7 mouse cellular contexts compared by ENCODE assay signal in genomic region chr16:38482780-38483562, GRCm38 (mm10). TPM values are rescaled to one million over a fixed set of nuclear protein-coding genes. Genes with fewer than 3 reads are reported as not detected.
DNase-seq lines count a peak whose midpoint lies in the region; ATAC-seq and TF ChIP-seq lines count a peak whose summit lies in the region.

No protein-coding gene starts in this region.

- peak overlapping the region; percentile 33 for H3K4me3 ChIP-seq in embryonic facial prominence, embryonic 12.5 days
- peak overlapping the region; percentile 42 for H3K4me3 ChIP-seq in limb, embryonic 10.5 days
- H3K4me3 ChIP-seq in stomach, postnatal 0 days (ENCODE audit: low read depth, low read length): peak overlapping the region; percentile 25

- no peak for TF ChIP-seq EP300 in stomach, postnatal 0 days (optimal IDR thresholded peaks at IDR 0.05)

- no peaks in the 10 kb centered on the region for H3K36me3 ChIP-seq in embryonic facial prominence, embryonic 12.5 days
- H3K36me3 ChIP-seq in limb, embryonic 10.5 days: no peaks in the 10 kb centered on the region
- H3K36me3 ChIP-seq in stomach, postnatal 0 days (ENCODE audit: control insufficient read depth, insufficient read depth, low read length): no peaks in the 10 kb centered on the region

- peak; percentile 61 for ATAC-seq in CD4-positive, CD25-positive, alpha-beta regulatory T cell, adult 4 months
- 0 out of 2 replicates have a peak, but pooled peaks have one; percentile 41 for ATAC-seq in embryonic facial prominence, embryonic 12.5 days (ENCODE audit: insufficient number of reproducible peaks, insufficient read depth, low FRiP score, low TSS enrichment)
- peak; percentile 54 for ATAC-seq in stomach, postnatal 0 days (ENCODE audit: low FRiP score, low TSS enrichment)

- peak; percentile 4 for DNase-seq in Muller cell, postnatal 12 days (ENCODE audit: inconsistent ontology term)
- peak; percentile 38 to 63 for DNase-seq in heart, postnatal 10 days
- DNase-seq in limb, embryonic 10.5 days (ENCODE audit: low spot score): peak; percentile 40
- peak; percentile 38 for DNase-seq in mesoderm, embryonic 11.5 days (ENCODE audit: low read depth, low spot score)
- peak; percentile 43 for DNase-seq in stomach, postnatal 0 days (ENCODE audit: low spot score)

- H3K27me3 ChIP-seq in embryonic facial prominence, embryonic 12.5 days: peaks cover 27% of the 10 kb centered on the region
- H3K27me3 ChIP-seq in limb, embryonic 10.5 days (ENCODE audit: low read depth, poor library complexity, severe bottlenecking): peaks cover 39% of the 10 kb centered on the region
- H3K27me3 ChIP-seq in stomach, postnatal 0 days (ENCODE audit: control insufficient read depth, insufficient read depth, low read length): no peaks in the 10 kb centered on the region

- peak overlapping the region; percentile 55 for H3K4me2 ChIP-seq in embryonic facial prominence, embryonic 12.5 days (replicated peaks)
- peak overlapping the region; percentile 56 for H3K4me2 ChIP-seq in stomach, postnatal 0 days (replicated peaks; ENCODE audit: low read depth)

- H3K27ac ChIP-seq in embryonic facial prominence, embryonic 12.5 days: no peak overlapping the region
- H3K27ac ChIP-seq in limb, embryonic 10.5 days: no peak overlapping the region
- H3K27ac ChIP-seq in stomach, postnatal 0 days (replicated peaks): no peak overlapping the region

- intact Hi-C loops in heart, postnatal 10 days (cut with DNase I): loop anchor here (2.0 to 10.0 kb wide), 2 partner anchors 138 to 488 kb away; no protein-coding TSS in a partner anchor

- H3K9ac ChIP-seq in embryonic facial prominence, embryonic 12.5 days: 0 out of 2 replicates have a peak overlapping the region, but pooled peaks have one; percentile 19
- H3K9ac ChIP-seq in stomach, postnatal 0 days (ENCODE audit: low read length): peak overlapping the region; percentile 23

- 25% methylated on average over 32 of the region's 32 CpGs for WGBS in embryonic facial prominence, embryonic 12.5 days
- 21% methylated on average over 32 of the region's 32 CpGs for WGBS in limb, embryonic 10.5 days
- 23% methylated on average over 32 of the region's 32 CpGs for WGBS in stomach, postnatal 0 days

- TF ChIP-seq CTCF in stomach, postnatal 0 days (IDR thresholded peaks at IDR 0.05; ENCODE audit: low read depth): peak; percentile 72

- H3K4me1 ChIP-seq in embryonic facial prominence, embryonic 12.5 days: peaks cover 6% of the 10 kb centered on the region; the same call in 1 of the 2 replicates
- peaks cover 11% of the 10 kb centered on the region for H3K4me1 ChIP-seq in limb, embryonic 10.5 days
- no peaks in the 10 kb centered on the region for H3K4me1 ChIP-seq in stomach, postnatal 0 days (replicated peaks; ENCODE audit: control insufficient read depth, insufficient read depth)

- H3K9me3 ChIP-seq in embryonic facial prominence, embryonic 12.5 days: no peaks in the 10 kb centered on the region
- H3K9me3 ChIP-seq in limb, embryonic 10.5 days (replicated peaks): no peaks in the 10 kb centered on the region
- H3K9me3 ChIP-seq in stomach, postnatal 0 days (ENCODE audit: control insufficient read depth, low read length): no peaks in the 10 kb centered on the region

RNA-seq across cellular contexts. Expression of gene Cd80, which starts 27.6 kb away (rescaled TPM):
- polyA plus RNA-seq in CD4-positive, CD25-positive, alpha-beta regulatory T cell, adult 4 months (2017; shearing (Covaris generic)): 10 to 100 TPM in 1 of 2 experiments, 1 to 10 TPM in 1; 5.7 to 10.6 TPM
- 0.51 and 0.53 TPM in 2 replicates for polyA plus RNA-seq in embryonic facial prominence, embryonic 12.5 days (2016; fragmentation: Nextera tagmentation; extraction: Ambion mirVana)
- total RNA-seq in heart, postnatal 10 days (2021): under 1 TPM; 0.53 to 0.84 TPM
- polyA plus RNA-seq in limb, embryonic 10.5 days (2016; fragmentation: Nextera tagmentation; extraction: Ambion mirVana): 0.29 and 0.53 TPM in 2 replicates
- polyA plus RNA-seq in stomach, postnatal 0 days (2015; fragmentation: Nextera tagmentation; extraction: Ambion mirVana): 0.45 and 0.59 TPM in 2 replicates

RNA-seq across cellular contexts. Expression of gene Adprh, which starts 30.5 kb away (rescaled TPM):
- polyA plus RNA-seq in CD4-positive, CD25-positive, alpha-beta regulatory T cell, adult 4 months (2017; shearing (Covaris generic)): 10 to 100 TPM; 73.1 to 92.7 TPM
- polyA plus RNA-seq in embryonic facial prominence, embryonic 12.5 days (2016; fragmentation: Nextera tagmentation; extraction: Ambion mirVana): 144 and 151 TPM in 2 replicates
- 10 to 100 TPM; 32.2 to 33.6 TPM for total RNA-seq in heart, postnatal 10 days (2021)
- 153 and 159 TPM in 2 replicates for polyA plus RNA-seq in limb, embryonic 10.5 days (2016; fragmentation: Nextera tagmentation; extraction: Ambion mirVana)
- polyA plus RNA-seq in stomach, postnatal 0 days (2015; fragmentation: Nextera tagmentation; extraction: Ambion mirVana): 44.4 and 46.7 TPM in 2 replicates

RNA-seq across cellular contexts. Expression of gene Timmdc1, which starts 39.5 kb away (rescaled TPM):
- polyA plus RNA-seq in CD4-positive, CD25-positive, alpha-beta regulatory T cell, adult 4 months (2017; shearing (Covaris generic)): 10 to 100 TPM; 12.0 to 18.2 TPM
- 29.2 and 31.0 TPM in 2 replicates for polyA plus RNA-seq in embryonic facial prominence, embryonic 12.5 days (2016; fragmentation: Nextera tagmentation; extraction: Ambion mirVana)
- total RNA-seq in heart, postnatal 10 days (2021): 10 to 100 TPM; 54.1 to 59.0 TPM
- polyA plus RNA-seq in limb, embryonic 10.5 days (2016; fragmentation: Nextera tagmentation; extraction: Ambion mirVana): 29.2 and 30.1 TPM in 2 replicates
- polyA plus RNA-seq in stomach, postnatal 0 days (2015; fragmentation: Nextera tagmentation; extraction: Ambion mirVana): 14.6 and 15.5 TPM in 2 replicates

RNA-seq across cellular contexts. Expression of gene Pla1a, which starts 50.0 kb away (rescaled TPM):
- polyA plus RNA-seq in CD4-positive, CD25-positive, alpha-beta regulatory T cell, adult 4 months (2017; shearing (Covaris generic)): under 1 TPM in 1 of 2 experiments, not detected in 1; 0.30 TPM
- polyA plus RNA-seq in embryonic facial prominence, embryonic 12.5 days (2016; fragmentation: Nextera tagmentation; extraction: Ambion mirVana): 0.14 and 0.19 TPM in 2 replicates
- 10 to 100 TPM in 1 of 2 experiments, 1 to 10 TPM in 1; 9.8 to 12.1 TPM for total RNA-seq in heart, postnatal 10 days (2021)
- polyA plus RNA-seq in limb, embryonic 10.5 days (2016; fragmentation: Nextera tagmentation; extraction: Ambion mirVana): 0.11 TPM in 1 of 2 replicates, not detected in the other
- polyA plus RNA-seq in stomach, postnatal 0 days (2015; fragmentation: Nextera tagmentation; extraction: Ambion mirVana): 0.11 and 0.34 TPM in 2 replicates
